Mouse (Mus musculus): ENCODE measurements around the gene Gm20696. TPM values are rescaled to one million over a fixed set of nuclear protein-coding genes. Genes with fewer than 3 reads are reported as not detected.

Gene Gm20696
- polyA plus RNA-seq, 1 experiment from 2014 or later: 6.0 TPM

DNA sequence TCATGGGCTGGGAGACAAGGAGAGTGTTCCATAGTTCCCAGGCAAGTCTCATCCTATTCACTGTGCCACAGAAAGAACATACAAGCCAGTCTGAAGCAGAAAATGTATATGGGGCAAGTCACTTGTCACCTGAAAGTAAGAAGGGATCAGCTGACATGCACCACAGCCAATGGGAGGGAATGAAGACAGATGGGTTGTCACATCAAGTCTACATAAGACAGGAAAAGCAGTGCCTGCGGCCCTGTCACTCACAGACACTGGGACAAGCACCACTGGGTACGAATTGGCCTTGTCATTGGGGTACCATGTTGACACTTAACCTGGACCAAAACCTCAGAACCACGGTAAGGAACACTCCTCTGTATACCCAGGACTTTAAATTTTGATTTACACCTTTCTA lies 360.8 kb downstream of the Gm20696 start:
- H3K27ac ChIP-seq (ENCODE audit: low read depth, low read length): no peak overlapping the region
- no peak overlapping the region for H3K4me2 ChIP-seq (replicated peaks; ENCODE audit: low read depth, low read length)
- WGBS: 87% methylated on average over 3 of the region's 3 CpGs
- H3K4me3 ChIP-seq (ENCODE audit: low read depth, low read length): no peak overlapping the region
- no peaks in the 10 kb centered on the region for H3K36me3 ChIP-seq (ENCODE audit: control insufficient read depth, insufficient read depth, low read length)
- no peaks in the 10 kb centered on the region for H3K9me3 ChIP-seq (ENCODE audit: control insufficient read depth, low read length)
- DNase-seq (ENCODE audit: low spot score) (no peak), ATAC-seq (ENCODE audit: low FRiP score) (no peak)
- no peaks in the 10 kb centered on the region for H3K27me3 ChIP-seq (ENCODE audit: control insufficient read depth, insufficient read depth, low read length)
- H3K4me1 ChIP-seq (replicated peaks; ENCODE audit: control insufficient read depth, insufficient read depth, low read length): no peaks in the 10 kb centered on the region; the same call in 1 of the 2 replicates
- H3K9ac ChIP-seq (ENCODE audit: low read depth, low read length): no peak overlapping the region

DNA sequence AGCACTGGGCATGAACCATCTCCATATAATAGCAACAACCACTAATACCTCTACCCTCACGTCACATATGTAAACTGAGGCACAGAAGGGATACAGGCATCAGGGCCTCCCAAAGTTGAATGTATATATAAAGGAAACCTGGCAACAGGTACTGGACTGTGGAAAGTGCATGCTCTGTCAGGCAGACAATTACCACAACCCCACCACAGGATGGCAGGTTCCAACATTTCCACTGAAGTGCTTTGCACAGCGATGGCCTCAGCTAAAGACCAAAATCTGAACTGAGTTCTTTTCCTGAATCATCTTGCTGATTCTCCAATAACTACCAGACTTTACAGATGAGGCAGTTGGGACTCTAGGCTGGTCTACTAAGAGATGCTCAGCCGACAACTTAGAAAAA lies 361.4 kb downstream of the Gm20696 start:
- H3K36me3 ChIP-seq (ENCODE audit: control insufficient read depth, insufficient read depth, low read length): no peaks in the 10 kb centered on the region
- WGBS: 92% methylated on average over 3 of the region's 3 CpGs
- H3K4me2 ChIP-seq (replicated peaks; ENCODE audit: low read depth, low read length): no peak overlapping the region

DNA sequence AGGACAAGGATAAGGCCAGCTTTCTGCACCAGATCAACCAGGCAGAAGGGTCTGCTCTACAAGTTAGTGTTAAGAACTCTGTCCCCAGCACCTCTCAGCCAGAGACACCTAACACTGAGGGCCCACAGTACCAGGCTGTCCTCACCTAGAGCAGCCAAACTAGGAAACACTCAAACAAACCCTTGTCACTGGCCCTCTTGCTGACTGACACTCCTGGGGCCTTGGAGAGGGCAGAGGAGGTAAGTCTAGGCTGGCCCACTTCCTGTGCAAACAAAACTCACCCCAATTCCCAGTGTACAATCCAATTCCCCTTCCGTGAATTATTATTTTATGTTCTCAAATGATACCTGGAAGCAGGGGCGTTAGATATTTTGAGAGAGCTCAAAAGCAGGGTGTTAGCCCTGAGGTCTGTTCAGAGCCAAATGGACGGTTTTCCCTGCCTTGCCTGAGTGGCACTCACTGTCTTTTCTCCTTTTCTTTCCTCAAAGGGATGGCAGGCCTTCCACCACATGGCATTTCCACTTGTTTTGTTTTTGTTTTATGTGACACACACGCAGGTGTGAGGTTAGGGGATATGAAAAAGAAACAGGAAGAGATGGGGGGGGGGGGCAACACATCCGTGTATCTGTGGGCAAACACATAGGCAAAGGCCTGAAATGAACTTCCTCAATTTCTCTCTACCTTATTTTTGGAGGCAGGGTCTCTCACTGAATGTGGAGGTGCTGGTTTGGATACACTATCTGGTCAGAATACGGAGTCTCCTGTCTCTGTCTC lies 363.7 kb downstream of the Gm20696 start:
- no peak overlapping the region for H3K27ac ChIP-seq (ENCODE audit: low read depth, low read length)
- DNase-seq (ENCODE audit: low spot score) (no peak), ATAC-seq (ENCODE audit: low FRiP score) (no peak)
- H3K4me3 ChIP-seq (ENCODE audit: low read depth, low read length): no peak overlapping the region
- no peaks in the 10 kb centered on the region for H3K4me1 ChIP-seq (replicated peaks; ENCODE audit: control insufficient read depth, insufficient read depth, low read length)
- no peaks in the 10 kb centered on the region for H3K36me3 ChIP-seq (ENCODE audit: control insufficient read depth, insufficient read depth, low read length)
- no peak overlapping the region for H3K4me2 ChIP-seq (replicated peaks; ENCODE audit: low read depth, low read length)
- H3K27me3 ChIP-seq (ENCODE audit: control insufficient read depth, insufficient read depth, low read length): no peaks in the 10 kb centered on the region
- 87% methylated on average over 6 of the region's 6 CpGs for WGBS
- no peaks in the 10 kb centered on the region for H3K9me3 ChIP-seq (ENCODE audit: control insufficient read depth, low read length)
- H3K9ac ChIP-seq (ENCODE audit: low read depth, low read length): no peak overlapping the region

More for the DNA sequence above, 361.4 kb downstream of the Gm20696 start:
- Histone ChIP-seq H3K9me3 (ENCODE audit: control insufficient read depth, low read length) (no peaks in the 10 kb centered on the region), H3K27ac (ENCODE audit: low read depth, low read length) (no peak overlapping the region), H3K9ac (ENCODE audit: low read depth, low read length) (no peak overlapping the region), H3K4me3 (ENCODE audit: low read depth, low read length) (no peak overlapping the region), H3K27me3 (ENCODE audit: control insufficient read depth, insufficient read depth, low read length) (no peaks in the 10 kb centered on the region), H3K4me1 (replicated peaks; ENCODE audit: control insufficient read depth, insufficient read depth, low read length) (no peaks in the 10 kb centered on the region; the same call in 1 of the 2 replicates)
- DNase-seq (ENCODE audit: low spot score) (no peak), ATAC-seq (ENCODE audit: low FRiP score) (no peak)

DNA sequence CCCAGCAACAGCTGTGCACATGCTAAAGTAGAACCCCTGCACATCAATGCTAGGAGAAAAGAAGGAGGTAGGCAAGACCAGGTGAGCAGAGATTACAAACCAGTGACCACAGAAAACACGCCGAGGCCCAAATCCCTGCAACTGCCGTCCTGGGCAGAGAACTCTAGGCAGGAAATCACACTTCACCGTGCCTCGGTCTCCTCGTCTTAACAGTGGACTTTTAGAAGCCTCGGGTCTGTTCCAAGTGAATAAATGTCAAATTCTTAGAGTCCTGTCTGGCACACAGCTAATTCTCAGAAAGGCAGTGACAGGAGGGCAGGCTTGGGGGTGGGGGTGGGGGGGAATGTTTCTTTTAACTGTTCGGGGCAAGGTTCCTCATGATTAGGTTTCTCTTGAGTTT lies 364.7 kb downstream of the Gm20696 start:
- WGBS: 80% methylated on average over 8 of the region's 8 CpGs
- H3K9me3 ChIP-seq (ENCODE audit: control insufficient read depth, low read length): no peaks in the 10 kb centered on the region
- ATAC-seq (ENCODE audit: low FRiP score) (no peak), DNase-seq (ENCODE audit: low spot score) (no peak)
- H3K27me3 ChIP-seq (ENCODE audit: control insufficient read depth, insufficient read depth, low read length): no peaks in the 10 kb centered on the region
- H3K9ac ChIP-seq (ENCODE audit: low read depth, low read length): no peak overlapping the region
- no peaks in the 10 kb centered on the region for H3K36me3 ChIP-seq (ENCODE audit: control insufficient read depth, insufficient read depth, low read length)
- no peak overlapping the region for H3K27ac ChIP-seq (ENCODE audit: low read depth, low read length)
- no peak overlapping the region for H3K4me2 ChIP-seq (replicated peaks; ENCODE audit: low read depth, low read length)
- H3K4me3 ChIP-seq (ENCODE audit: low read depth, low read length): no peak overlapping the region
- no peaks in the 10 kb centered on the region for H3K4me1 ChIP-seq (replicated peaks; ENCODE audit: control insufficient read depth, insufficient read depth, low read length)

DNA sequence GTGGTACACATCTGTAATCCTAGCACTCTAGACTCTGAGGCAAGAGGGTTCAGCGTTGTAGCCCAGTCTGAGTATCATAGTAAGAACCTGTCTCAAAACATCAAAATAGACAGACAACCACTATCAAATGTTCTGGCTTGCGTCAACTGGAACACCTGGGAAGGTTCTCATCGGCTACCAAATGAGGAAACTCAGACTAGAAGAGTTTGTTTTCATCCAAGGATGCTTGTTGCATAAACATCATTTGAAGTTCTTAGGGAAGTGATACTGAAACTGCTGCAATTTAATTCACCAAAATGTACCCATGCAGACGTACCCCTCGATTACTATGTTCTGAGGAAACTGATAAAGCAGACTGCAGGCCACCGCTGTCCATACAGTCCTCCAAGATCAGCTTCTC lies 366.4 kb downstream of the Gm20696 start:
- WGBS: 94% methylated on average over 6 of the region's 6 CpGs
- Histone ChIP-seq H3K9ac (ENCODE audit: low read depth, low read length) (no peak overlapping the region), H3K36me3 (ENCODE audit: control insufficient read depth, insufficient read depth, low read length) (no peaks in the 10 kb centered on the region), H3K27me3 (ENCODE audit: control insufficient read depth, insufficient read depth, low read length) (no peaks in the 10 kb centered on the region), H3K27ac (ENCODE audit: low read depth, low read length) (no peak overlapping the region), H3K4me2 (replicated peaks; ENCODE audit: low read depth, low read length) (no peak overlapping the region), H3K4me1 (replicated peaks; ENCODE audit: control insufficient read depth, insufficient read depth, low read length) (no peaks in the 10 kb centered on the region), H3K4me3 (ENCODE audit: low read depth, low read length) (no peak overlapping the region), H3K9me3 (ENCODE audit: control insufficient read depth, low read length) (no peaks in the 10 kb centered on the region)
- no peak for ATAC-seq (ENCODE audit: low FRiP score)
- DNase-seq (ENCODE audit: low spot score): no peak

DNA sequence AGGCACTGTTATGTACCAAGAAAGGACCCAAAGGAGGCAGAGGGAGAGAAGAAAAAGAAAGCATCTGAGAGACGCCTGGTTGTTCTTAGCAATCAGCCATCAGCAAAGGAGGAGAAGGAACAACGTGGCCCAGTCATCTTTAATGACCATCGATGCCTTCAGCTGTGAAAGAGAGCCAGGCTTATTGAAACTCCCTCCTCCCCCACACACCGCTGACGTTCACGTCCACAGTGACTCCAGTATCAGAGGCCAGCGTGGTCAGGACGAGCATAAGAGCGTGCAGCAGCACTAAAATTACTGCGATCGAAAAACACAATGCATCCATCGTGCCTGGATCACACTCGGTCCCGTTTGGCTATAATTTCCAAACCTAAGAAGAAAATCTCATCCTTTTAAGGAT lies 367.4 kb downstream of the Gm20696 start:
- Histone ChIP-seq H3K4me2 (replicated peaks; ENCODE audit: low read depth, low read length) (no peak overlapping the region), H3K36me3 (ENCODE audit: control insufficient read depth, insufficient read depth, low read length) (no peaks in the 10 kb centered on the region), H3K4me1 (replicated peaks; ENCODE audit: control insufficient read depth, insufficient read depth, low read length) (no peaks in the 10 kb centered on the region), H3K27ac (ENCODE audit: low read depth, low read length) (no peak overlapping the region), H3K27me3 (ENCODE audit: control insufficient read depth, insufficient read depth, low read length) (no peaks in the 10 kb centered on the region), H3K4me3 (ENCODE audit: low read depth, low read length) (no peak overlapping the region), H3K9me3 (ENCODE audit: control insufficient read depth, low read length) (no peaks in the 10 kb centered on the region), H3K9ac (ENCODE audit: low read depth, low read length) (no peak overlapping the region)
- ATAC-seq (ENCODE audit: low FRiP score) (no peak), DNase-seq (ENCODE audit: low spot score) (no peak)
- WGBS: 81% methylated on average over 14 of the region's 14 CpGs

DNA sequence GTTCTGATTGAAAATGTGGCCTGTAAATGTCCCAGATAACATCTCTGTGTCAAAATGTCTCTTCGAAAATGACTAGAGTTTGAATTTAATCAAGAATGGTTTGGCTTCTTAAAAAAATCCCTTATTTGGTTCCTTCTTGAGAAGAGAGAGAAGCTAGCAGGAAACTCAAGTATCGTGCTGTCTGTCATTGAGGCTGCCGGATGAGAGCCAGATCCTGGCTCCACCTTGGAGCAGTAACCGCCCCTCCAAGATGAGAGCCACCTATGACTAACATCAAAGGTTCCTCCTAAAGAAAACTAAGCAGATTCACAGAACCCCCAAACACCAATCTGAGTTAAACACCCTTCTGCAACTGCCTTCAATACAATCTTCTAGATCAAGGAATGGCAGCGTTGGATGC lies 369.1 kb downstream of the Gm20696 start:
- DNase-seq (ENCODE audit: low spot score) (no peak), ATAC-seq (ENCODE audit: low FRiP score) (no peak)
- Histone ChIP-seq H3K4me2 (replicated peaks; ENCODE audit: low read depth, low read length) (no peak overlapping the region), H3K27me3 (ENCODE audit: control insufficient read depth, insufficient read depth, low read length) (no peaks in the 10 kb centered on the region), H3K36me3 (ENCODE audit: control insufficient read depth, insufficient read depth, low read length) (no peaks in the 10 kb centered on the region), H3K4me3 (ENCODE audit: low read depth, low read length) (no peak overlapping the region), H3K9ac (ENCODE audit: low read depth, low read length) (no peak overlapping the region), H3K4me1 (replicated peaks; ENCODE audit: control insufficient read depth, insufficient read depth, low read length) (no peaks in the 10 kb centered on the region), H3K27ac (ENCODE audit: low read depth, low read length) (no peak overlapping the region), H3K9me3 (ENCODE audit: control insufficient read depth, low read length) (no peaks in the 10 kb centered on the region)
- 91% methylated on average over 5 of the region's 5 CpGs for WGBS

DNA sequence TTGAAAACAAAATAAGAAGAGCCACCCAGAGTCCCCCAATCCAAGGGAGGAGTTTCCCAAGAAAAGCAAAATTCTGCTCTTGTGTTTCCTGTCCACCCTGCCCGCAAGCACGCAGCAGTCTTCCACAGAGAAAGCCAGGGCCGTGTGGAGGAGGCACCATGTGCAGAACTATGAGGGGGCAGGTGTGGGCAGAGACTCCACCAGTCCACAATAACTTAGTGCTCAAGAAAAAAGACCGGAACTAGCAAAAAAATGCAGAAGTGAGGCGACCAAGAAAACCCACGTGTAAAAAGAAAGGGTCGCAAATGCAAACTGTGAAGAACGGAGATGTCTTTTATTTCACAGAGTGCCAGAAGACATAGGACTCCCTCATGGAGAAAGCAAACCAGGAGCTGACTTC lies 371.1 kb downstream of the Gm20696 start:
- no peak overlapping the region for H3K27ac ChIP-seq (ENCODE audit: low read depth, low read length)
- H3K9me3 ChIP-seq (ENCODE audit: control insufficient read depth, low read length): no peaks in the 10 kb centered on the region
- no peaks in the 10 kb centered on the region for H3K4me1 ChIP-seq (replicated peaks; ENCODE audit: control insufficient read depth, insufficient read depth, low read length)
- no peak for DNase-seq (ENCODE audit: low spot score)
- no peaks in the 10 kb centered on the region for H3K36me3 ChIP-seq (ENCODE audit: control insufficient read depth, insufficient read depth, low read length)
- H3K4me3 ChIP-seq (ENCODE audit: low read depth, low read length): no peak overlapping the region
- WGBS: 81% methylated on average over 8 of the region's 8 CpGs
- no peaks in the 10 kb centered on the region for H3K27me3 ChIP-seq (ENCODE audit: control insufficient read depth, insufficient read depth, low read length)
- no peak for ATAC-seq (ENCODE audit: low FRiP score)
- no peak overlapping the region for H3K4me2 ChIP-seq (replicated peaks; ENCODE audit: low read depth, low read length)
- no peak overlapping the region for H3K9ac ChIP-seq (ENCODE audit: low read depth, low read length)

DNA sequence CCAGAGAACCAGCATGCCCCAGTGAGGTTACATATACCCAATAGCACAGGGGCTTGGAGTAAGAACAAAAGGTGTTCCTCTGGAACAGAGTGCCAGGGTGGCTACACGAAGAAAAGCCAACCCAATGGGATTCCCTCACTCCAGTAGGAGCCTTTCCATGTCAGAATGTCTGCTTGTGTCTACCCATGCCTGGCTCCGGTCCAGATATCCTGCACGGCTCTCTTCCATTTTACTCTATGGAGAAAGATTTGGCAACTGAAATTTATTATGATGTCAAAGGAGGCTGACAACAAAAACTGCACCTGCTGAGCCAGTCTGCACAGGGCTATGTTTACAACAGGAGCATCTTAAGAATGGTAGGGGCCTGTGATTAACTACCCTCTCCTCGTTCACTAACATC lies 377.4 kb downstream of the Gm20696 start:
- DNase-seq (ENCODE audit: low spot score) (no peak), ATAC-seq (ENCODE audit: low FRiP score) (no peak)
- Histone ChIP-seq H3K27ac (ENCODE audit: low read depth, low read length) (no peak overlapping the region), H3K27me3 (ENCODE audit: control insufficient read depth, insufficient read depth, low read length) (no peaks in the 10 kb centered on the region), H3K36me3 (ENCODE audit: control insufficient read depth, insufficient read depth, low read length) (no peaks in the 10 kb centered on the region), H3K9me3 (ENCODE audit: control insufficient read depth, low read length) (no peaks in the 10 kb centered on the region), H3K4me3 (ENCODE audit: low read depth, low read length) (no peak overlapping the region), H3K9ac (ENCODE audit: low read depth, low read length) (no peak overlapping the region), H3K4me2 (replicated peaks; ENCODE audit: low read depth, low read length) (no peak overlapping the region), H3K4me1 (replicated peaks; ENCODE audit: control insufficient read depth, insufficient read depth, low read length) (no peaks in the 10 kb centered on the region)
- 80% methylated on average over 4 of the region's 4 CpGs for WGBS
